Mouse (Mus musculus): Measurements from ENCODE around the gene Vpreb3. TPM values are rescaled to one million over a fixed set of nuclear protein-coding genes. Genes with fewer than 3 reads are reported as not detected.
"Not testable (repeated sequence)": the region's sequence is repeated elsewhere in the genome, so short reads cannot be mapped to it uniquely, and the experiment has no call there.

Gene Vpreb3
- total RNA-seq, 2 experiments from 2014 or later, result 0.82 TPM; not detected in 1

DNA sequence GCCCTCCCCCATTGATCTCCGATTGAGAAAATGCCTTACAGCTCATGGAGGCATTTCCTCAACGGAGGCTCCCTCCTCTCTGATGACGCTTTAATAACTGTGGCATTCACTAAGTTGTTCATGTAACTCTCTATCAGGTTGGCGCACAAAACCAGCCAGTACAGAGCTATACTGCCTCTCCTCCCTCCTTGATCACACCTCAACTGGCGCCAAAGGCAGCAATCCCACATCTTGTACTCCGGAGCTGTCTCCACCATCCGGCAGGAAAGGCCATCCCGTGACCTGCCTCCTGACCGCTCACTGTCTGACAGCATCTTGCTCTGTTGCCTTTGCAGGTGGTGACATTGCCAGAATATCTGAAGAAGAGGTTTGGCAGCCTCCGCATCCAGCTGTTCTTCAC lies 31.0 kb downstream of the Vpreb3 start:
- DNase-seq, result no peak

DNA sequence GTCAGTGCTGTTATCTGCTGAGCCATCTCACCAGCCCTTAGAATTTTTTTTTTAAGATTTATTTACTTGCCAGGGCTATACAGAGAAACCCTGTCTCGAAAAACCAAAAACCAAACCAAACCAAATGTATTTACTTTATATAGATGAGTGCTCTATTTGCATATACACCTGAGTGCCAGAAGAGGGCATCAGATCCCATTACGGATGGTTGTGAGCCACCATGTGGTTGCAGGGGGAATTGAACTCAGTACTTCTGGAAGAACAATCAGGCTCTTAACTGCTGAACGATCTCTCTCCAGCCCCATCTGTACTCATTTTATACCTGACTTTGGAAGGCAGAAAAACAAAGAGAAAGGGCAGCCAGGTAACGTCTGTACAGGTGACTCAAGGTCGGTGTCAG lies 32.4 kb downstream of the Vpreb3 start:
- no peak for DNase-seq

DNA sequence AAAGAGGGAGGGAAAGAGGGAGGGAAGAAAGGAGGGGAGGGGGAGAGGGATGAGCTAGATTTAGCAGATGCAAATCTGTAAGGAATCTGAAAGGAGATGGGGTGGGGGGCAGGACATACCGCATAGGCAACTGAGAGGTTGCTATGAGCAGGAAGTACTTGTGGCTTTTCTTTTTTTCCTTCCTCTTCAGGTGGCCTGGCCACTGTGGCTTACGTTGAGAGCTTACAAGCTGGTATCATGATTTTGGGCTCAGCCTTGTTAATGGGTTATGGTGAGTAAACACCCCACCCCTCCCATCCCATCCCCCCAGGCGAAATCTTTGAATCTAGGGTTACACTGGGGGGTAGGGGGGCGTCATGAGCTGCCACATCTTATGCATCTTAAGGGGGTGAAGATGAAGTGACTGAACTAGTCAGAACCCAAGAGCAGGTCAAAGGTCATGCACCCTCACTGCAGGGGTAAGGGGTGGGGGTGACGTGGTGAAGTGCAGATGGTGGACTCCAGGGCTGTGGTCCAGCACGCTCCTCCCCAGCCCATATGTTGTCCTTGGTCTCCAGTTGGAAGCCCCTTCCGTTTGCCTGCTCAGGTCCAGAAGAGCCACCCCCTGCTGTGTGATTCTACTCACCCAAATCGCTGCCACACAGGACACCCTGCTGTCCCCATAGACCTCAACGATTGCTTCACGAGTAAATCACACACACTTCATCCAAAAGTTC lies 35.4 kb downstream of the Vpreb3 start:
- DNase-seq, result no peak

DNA sequence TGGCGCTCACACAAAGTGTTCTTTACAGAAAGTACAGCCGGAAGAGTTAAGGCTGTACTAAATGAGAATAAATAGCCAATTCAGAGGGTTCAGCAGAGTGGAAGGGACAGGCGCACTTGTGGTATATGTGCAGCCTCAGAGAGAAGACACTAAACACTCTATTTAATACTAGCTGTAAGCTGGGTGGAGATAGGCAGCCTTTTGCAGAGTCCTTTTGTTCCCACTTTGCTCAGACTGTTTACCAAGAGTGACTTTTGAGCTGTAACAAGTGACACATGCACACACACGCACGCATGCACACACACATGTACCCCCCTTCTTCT lies 35.9 kb downstream of the Vpreb3 start:
- no peak for DNase-seq

DNA sequence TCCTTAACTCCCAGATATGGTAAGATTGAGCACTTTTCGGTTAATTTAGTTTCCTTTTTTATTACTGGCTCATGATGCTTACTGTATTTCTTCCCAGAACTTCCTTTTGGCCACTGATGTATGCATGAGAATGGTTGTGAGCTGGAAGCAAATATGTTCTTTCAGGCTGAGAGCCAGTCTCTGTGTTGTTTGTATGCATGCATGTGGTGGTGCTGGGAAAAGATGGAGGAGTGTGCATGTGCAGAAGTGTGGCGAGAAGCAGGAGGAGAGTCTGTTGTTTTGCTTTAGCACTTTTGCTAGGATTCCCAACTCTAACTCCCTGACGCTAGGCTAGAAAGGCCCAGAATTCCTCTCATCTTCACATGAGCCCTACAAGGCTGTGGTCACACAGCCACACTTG lies 36.6 kb downstream of the Vpreb3 start:
- no peak for DNase-seq

DNA sequence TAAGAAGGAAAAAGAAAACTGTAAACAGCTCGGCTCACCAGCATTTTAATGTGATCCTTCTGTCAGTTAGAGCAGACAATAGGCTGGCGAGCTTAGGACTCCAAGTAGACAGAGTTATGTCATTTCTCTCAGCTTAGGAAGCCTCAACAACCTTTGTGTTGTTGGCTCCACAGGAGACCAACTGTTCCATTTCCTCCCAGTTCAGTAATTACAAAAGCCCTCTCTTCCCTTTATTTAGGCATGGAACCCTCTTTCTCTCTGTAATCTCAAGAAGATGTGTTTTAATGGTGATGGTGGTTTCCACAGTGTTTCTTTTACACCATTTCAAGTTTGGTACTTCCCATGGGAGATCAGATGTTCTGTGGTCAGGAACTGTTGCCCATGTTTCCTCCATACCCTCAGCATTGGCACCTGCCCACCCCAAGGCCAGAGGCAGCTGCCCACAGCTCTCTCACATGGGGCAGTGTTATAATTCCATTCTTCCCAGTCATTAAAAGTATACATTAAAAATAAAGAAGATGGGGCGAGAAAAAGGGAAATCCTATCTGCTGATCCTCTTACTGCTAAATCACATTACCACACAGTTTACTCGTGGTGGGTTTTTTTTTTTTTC lies 47.7 kb downstream of the Vpreb3 start:
- DNase-seq, result no peak

DNA sequence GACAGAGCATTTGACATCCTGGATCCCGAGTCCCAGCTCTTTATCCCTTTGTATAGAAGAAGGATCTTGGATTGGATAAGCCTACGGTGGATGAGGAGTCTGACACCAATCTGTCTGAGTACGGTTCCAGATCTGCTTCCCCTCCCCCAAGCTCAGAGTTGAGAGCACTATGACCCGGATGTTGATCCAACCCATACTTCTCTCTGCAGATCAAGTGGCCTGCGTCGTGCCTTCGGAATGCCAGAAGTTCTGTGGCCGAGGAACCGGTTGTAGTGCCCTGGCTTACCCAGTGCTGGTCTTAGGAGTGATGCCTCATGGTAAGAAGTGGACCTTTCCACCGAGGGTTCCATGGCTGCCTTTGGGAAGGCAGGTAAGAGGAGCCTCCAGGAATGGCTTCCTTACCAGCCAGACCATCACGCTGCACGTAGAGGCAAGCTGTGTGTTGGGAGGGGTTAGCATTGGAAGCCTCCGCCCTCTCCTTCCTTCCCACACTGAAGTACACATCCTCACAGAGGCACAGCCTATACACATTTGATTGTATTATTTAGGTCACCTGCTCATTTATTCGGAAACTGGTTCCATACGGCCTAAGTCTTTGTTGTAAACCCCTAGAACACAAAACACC lies 50.9 kb downstream of the Vpreb3 start:
- DNase-seq, result no peak

DNA sequence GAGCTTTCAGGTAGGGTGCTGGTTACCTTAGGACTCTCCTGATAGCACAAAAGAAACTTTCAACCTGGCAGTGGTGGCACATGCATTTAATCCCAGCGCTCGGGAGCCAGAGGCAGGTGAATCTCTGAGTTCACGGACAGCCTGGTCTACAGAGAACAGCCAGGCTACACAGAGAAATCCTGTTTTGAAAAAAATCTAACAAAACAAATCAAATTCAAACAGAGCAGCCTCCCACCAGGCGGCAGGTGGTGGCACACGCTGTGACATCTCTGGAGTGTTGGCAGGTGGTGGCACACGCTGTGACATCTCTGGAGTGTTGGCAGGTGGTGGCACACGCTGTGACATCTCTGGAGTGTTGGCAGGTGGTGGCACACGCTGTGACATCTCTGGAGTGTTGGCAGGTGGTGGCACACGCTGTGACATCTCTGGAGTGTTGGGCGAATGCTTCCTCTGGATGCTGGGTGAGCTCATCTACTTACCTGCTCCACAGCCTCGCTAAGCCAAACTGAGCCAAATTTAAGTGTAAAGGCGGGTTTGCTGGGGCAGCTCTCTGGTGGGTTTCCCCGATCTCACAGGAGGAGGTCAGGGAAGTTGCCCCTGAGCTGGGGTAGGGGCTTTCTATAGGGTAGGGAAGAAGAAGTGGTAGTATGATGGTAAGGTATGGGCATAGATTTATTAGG lies 51.8 kb downstream of the Vpreb3 start:
- not testable (repeated sequence) for DNase-seq

DNA sequence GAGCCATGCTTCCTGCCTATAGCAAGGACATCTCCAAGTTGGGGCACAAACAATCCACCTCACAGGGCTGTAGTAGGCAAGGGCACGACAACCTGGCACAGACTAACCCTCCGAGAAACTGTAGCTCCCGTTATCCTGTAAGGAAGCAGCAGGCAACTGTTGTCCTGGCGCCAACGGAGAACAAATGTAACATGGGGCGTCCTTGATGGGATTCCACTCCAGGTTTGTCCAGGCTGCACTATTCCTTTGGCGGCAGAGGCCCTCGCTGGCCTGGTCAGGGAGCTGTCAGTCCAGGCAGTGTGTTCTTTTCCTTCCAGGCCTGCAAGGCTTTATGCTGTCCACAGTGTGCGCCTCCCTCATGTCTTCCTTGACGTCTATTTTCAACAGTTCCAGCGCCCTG lies 52.6 kb downstream of the Vpreb3 start:
- DNase-seq, result no peak

DNA sequence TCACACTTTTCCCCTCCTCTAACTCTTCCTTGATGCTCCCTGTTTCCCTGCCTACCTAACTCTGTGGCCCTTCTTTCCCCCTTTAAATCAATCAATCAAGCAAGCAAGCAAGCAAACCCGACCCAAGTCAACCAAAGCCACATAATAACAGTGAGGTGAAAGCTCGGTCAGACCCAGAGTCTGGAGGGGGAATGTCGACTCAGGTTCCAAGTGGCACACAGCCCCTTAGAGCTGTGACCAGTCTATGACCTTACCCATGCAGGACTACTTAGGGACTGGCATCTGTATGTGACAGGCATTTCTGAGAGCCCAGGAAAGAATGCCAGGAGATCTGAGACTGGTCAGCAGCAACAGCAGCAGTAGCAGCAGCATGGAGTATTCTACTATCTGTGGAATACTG lies 53.5 kb downstream of the Vpreb3 start:
- DNase-seq, result no peak

Other genes starting within 250 kb of the Vpreb3 start
- gene Cabin1, start 178.7 kb upstream of the Vpreb3 start, total RNA-seq (2021), result 10 to 100 TPM; 15.2 to 20.9 TPM
- gene Ddt, start 169.6 kb upstream of the Vpreb3 start, total RNA-seq (2021), result 100 to 1,000 TPM in 1 of 2 experiments, 10 to 100 TPM in 1; 83.7 to 109 TPM
- gene Gm20441, start 162.1 kb upstream of the Vpreb3 start, total RNA-seq (2021), result not detected
- gene Gstt3, start 161.6 kb upstream of the Vpreb3 start, total RNA-seq (2021), result 1 to 10 TPM; 3.7 to 5.0 TPM
- 10 to 100 TPM; 16.1 to 22.4 TPM for gene Gstt1, start 144.5 kb upstream of the Vpreb3 start, total RNA-seq (2021)
- gene Gstt4, start 120.5 kb upstream of the Vpreb3 start, total RNA-seq (2021), result not detected
- 10 to 100 TPM in 1 of 2 experiments, 1 to 10 TPM in 1; 7.8 to 10.7 TPM for gene Gstt2, start 105.6 kb upstream of the Vpreb3 start, total RNA-seq (2021)
- 100 to 1,000 TPM; 215 to 232 TPM for gene Mif, start 82.8 kb upstream of the Vpreb3 start, total RNA-seq (2021)
- under 1 TPM; 0.57 to 0.74 TPM for gene Derl3, start 49.6 kb upstream of the Vpreb3 start, total RNA-seq (2021)
- 10 to 100 TPM; 20.5 to 24.2 TPM for gene Smarcb1, start 21.4 kb upstream of the Vpreb3 start, total RNA-seq (2021)
- gene Chchd10, start 9.9 kb upstream of the Vpreb3 start, total RNA-seq (2021), result 1,000 to 10,000 TPM; 1,749 to 1,983 TPM
- gene Mmp11, start 6.6 kb upstream of the Vpreb3 start, total RNA-seq (2021), result 1 to 10 TPM; 5.0 to 5.2 TPM
- not detected for gene Gm867, start 2.4 kb upstream of the Vpreb3 start, total RNA-seq (2021)
- gene Gm5134, start 11.5 kb downstream of the Vpreb3 start, total RNA-seq (2021), result not detected
- 1 to 10 TPM; 5.9 to 6.0 TPM for gene Zfp280b, start 89.6 kb downstream of the Vpreb3 start, total RNA-seq (2021)
- gene Slc5a4b, start 167.9 kb downstream of the Vpreb3 start, total RNA-seq (2021), result not detected
- not detected for gene Slc5a4a, start 204.4 kb downstream of the Vpreb3 start, total RNA-seq (2021)

Data from heart, adult 18-20 months (tissue).